Mouse (Mus musculus) embryonic facial prominence, embryonic 10.5 days (tissue): Measurements from ENCODE around the gene Cldn7. TPM values are rescaled to one million over a fixed set of nuclear protein-coding genes. Genes with fewer than 3 reads are reported as not detected.

Experiments used
- DNase-seq: peaks from one replicate; pipeline ENCODE4 v3.0.0-alpha.2; 2017; ENCODE audit warnings: low spot score
- H3K27ac ChIP-seq: fragments of 300-500 bp; sonication (generic); replicated peaks from 2 replicates; pipeline ENCODE4 v1.5.1; 2016; ENCODE audit warnings: mild to moderate bottlenecking
- H3K27me3 ChIP-seq: fragments of 300-500 bp; sonication (generic); replicated peaks from 2 replicates; pipeline ENCODE4 v1.6.1; 2016; ENCODE audit warnings: low read depth, mild to moderate bottlenecking; ENCODE audit not compliant: poor library complexity, severe bottlenecking
- H3K36me3 ChIP-seq: fragments of 300-500 bp; sonication (generic); replicated peaks from 2 replicates; pipeline ENCODE4 v1.6.1; 2016; ENCODE audit warnings: mild to moderate bottlenecking, moderate library complexity
- H3K4me1 ChIP-seq: fragments of 300-500 bp; sonication (generic); 2 replicates; pipeline ENCODE4 v1.6.1; 2016
- H3K4me3 ChIP-seq: fragments of 300-500 bp; sonication (generic); 2 replicates; pipeline ENCODE4 v1.5.1; 2016; ENCODE audit warnings: mild to moderate bottlenecking, moderate library complexity
- H3K9me3 ChIP-seq: fragments of 300-500 bp; sonication (generic); 2 replicates; pipeline ENCODE4 v1.6.1; 2016; ENCODE audit warnings: mild to moderate bottlenecking
- WGBS: fragments of 180-500 bp; shearing (Covaris S2); methylation state at CpG from one replicate; pipeline ENCODE4 v1.1.7; 2016; 5-methylcytosine and 5-hydroxymethylcytosine counted together
- polyA plus RNA-seq: library from polyadenylated mRNA; unstranded; fragments of >200 nt; fragmentation: Nextera tagmentation; extraction: Ambion mirVana; gene quantifications from 2 replicates; pipeline ENCODE4 v1.2.1, GENCODE M21; 2016

Cldn7 gene
- polyA plus RNA-seq, 1 experiment from 2014 or later = 56.4 TPM

GRCm38 (mm10) chr11:69984431-69984830, 19.9 kb downstream of the Cldn7 start:
- H3K9me3 ChIP-seq = no peaks in the 10 kb centered on the region
- no peak for DNase-seq
- H3K27me3 ChIP-seq = no peaks in the 10 kb centered on the region
- 93% methylated on average over 8 of the region's 8 CpGs for WGBS
- peaks cover 67% of the 10 kb centered on the region for H3K36me3 ChIP-seq
- H3K4me1 ChIP-seq = peaks cover 25% of the 10 kb centered on the region
- no peak overlapping the region for H3K27ac ChIP-seq
- peak overlapping the region; percentile 27 for H3K4me3 ChIP-seq

DNA sequence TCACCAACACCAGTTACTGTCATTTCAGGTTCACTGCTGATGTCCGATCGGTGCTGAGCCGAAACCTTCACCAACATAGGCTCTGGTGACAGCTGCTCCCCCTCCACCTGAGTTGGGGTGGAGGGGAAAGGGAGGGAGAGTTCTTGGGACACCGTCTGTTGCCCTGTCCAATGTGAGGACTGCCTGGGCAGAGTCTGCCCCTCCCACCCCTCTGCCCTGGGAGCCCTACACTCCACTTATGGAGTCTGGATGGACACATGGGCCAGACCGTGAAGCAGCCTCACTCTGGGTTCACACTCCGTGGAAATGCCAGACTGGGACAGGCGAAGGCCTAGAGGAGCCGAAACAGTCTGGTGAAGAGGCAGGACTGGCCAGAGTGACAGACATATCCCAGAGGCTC, 25.4 kb downstream of the Cldn7 start:
- H3K27ac ChIP-seq = no peak overlapping the region
- no peak overlapping the region for H3K4me3 ChIP-seq
- H3K36me3 ChIP-seq = peaks cover 75% of the 10 kb centered on the region

GRCm38 (mm10) chr11:69990850-69991691, 26.5 kb downstream of the Cldn7 start, which contains the start of gene Gabarap:
Gene Gabarap (plus strand): TSS chr11:69991143.
- peaks cover 25% of the 10 kb centered on the region for H3K4me1 ChIP-seq
- under 1% methylated on average over 40 of the region's 40 CpGs for WGBS
- peak; percentile 96 for DNase-seq
- H3K27ac ChIP-seq = peak within 1 kb of the TSS; percentile 90
- no peaks in the 10 kb centered on the region for H3K9me3 ChIP-seq
- H3K36me3 ChIP-seq = peaks cover 64% of the 10 kb centered on the region
- no peaks in the 10 kb centered on the region for H3K27me3 ChIP-seq
- peak within 1 kb of the TSS; percentile 71 for H3K4me3 ChIP-seq

More for the DNA sequence above, 25.4 kb downstream of the Cldn7 start:
- Histone ChIP-seq H3K27me3 (no peaks in the 10 kb centered on the region), H3K4me1 (peaks cover 24% of the 10 kb centered on the region), H3K9me3 (no peaks in the 10 kb centered on the region)
- WGBS = 89% methylated on average over 8 of the region's 8 CpGs
- no peak for DNase-seq

- no peak for DNase-seq
- H3K27ac ChIP-seq = peak overlapping the region; percentile 90
- peaks cover 57% of the 10 kb centered on the region for H3K36me3 ChIP-seq
- under 1% methylated on average over 15 of the region's 15 CpGs for WGBS
- H3K4me1 ChIP-seq = peaks cover 25% of the 10 kb centered on the region
- peak overlapping the region; percentile 71 for H3K4me3 ChIP-seq
- no peaks in the 10 kb centered on the region for H3K27me3 ChIP-seq
- no peaks in the 10 kb centered on the region for H3K9me3 ChIP-seq
Observed at GRCm38 (mm10) chr11:69991711-69992110, 27.1 kb downstream of the Cldn7 start.

DNA sequence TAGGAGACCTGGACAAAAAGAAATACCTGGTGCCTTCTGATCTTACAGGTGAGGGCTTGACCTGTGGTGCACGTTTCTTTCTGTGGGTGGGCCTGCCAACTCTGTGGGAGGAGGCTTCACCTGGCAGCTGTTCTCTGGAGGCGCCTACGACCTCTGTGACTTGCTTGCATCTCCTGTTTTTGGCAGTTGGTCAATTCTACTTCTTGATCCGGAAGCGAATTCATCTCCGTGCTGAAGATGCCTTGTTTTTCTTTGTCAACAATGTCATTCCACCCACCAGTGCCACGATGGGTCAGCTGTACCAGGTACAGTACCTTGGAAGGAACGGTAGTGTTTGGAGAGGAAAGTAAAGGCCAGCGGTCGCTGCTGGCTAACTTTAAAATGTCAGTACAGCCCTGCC, 27.8 kb downstream of the Cldn7 start:
- H3K27me3 ChIP-seq = no peaks in the 10 kb centered on the region
- no peak for DNase-seq
- H3K4me3 ChIP-seq = peak overlapping the region; percentile 71
- H3K27ac ChIP-seq = no peak overlapping the region
- H3K9me3 ChIP-seq = no peaks in the 10 kb centered on the region
- H3K36me3 ChIP-seq = peaks cover 51% of the 10 kb centered on the region
- 87% methylated on average over 10 of the region's 10 CpGs for WGBS
- H3K4me1 ChIP-seq = peaks cover 28% of the 10 kb centered on the region

DNA sequence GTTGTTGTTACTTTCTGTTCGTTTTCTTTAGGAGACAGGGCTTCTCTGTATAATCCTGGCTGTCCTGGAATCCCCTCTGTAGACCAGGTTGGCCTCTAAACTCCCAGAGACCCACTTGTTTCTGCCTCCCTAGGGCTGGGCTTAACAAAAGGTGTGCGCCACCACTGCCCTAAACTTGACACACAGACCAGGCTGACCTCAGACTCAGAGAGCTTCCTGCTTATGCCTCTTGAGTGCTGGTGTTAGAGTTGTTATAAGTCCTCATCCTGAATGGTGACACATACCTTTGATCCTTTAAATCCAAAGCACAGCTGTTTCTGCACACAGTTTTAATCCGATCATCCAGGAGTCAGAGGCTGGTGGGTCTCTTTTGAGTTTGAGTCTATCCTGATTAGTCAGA, 28.4 kb downstream of the Cldn7 start:
- no peak for DNase-seq
- 88% methylated on average over 3 of the region's 3 CpGs for WGBS
- H3K4me3 ChIP-seq = peak overlapping the region; percentile 71
- peaks cover 50% of the 10 kb centered on the region for H3K36me3 ChIP-seq
- peaks cover 34% of the 10 kb centered on the region for H3K4me1 ChIP-seq
- no peak overlapping the region for H3K27ac ChIP-seq
- no peaks in the 10 kb centered on the region for H3K27me3 ChIP-seq
- H3K9me3 ChIP-seq = no peaks in the 10 kb centered on the region

DNA sequence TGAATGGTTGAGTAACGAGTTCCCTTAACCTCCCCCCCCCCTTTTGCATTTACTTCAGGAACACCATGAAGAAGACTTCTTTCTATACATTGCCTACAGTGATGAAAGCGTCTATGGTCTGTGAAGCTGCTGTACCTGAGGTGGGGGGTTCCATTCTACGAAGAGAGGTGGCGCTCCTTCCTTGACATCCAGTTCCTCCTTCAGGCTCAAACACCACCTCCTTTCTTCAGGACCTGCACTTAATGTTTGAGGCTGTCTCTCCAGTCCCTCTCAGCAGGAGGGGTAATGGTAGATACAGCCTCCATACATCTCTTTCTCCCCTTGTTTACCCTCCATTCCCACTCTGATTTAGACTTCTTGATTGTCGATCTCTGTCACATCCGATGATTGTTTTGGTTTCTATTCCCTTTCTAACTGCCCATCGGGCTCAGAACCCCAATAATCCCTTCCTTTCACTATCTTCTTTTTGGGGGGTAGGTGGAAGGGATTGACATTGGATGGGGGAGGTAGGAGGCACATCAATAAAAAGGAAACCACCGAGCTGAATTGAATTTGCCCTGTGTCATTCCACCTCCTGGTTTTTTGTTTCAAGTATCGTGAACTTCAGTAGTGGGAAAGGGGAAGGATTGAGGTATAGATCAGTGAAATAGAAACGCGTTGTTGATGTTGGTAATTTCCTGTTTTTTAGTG, 30.0 kb downstream of the Cldn7 start:
- Histone ChIP-seq H3K9me3 (no peaks in the 10 kb centered on the region), H3K27me3 (no peaks in the 10 kb centered on the region), H3K4me3 (peak overlapping the region; percentile 99), H3K36me3 (peaks cover 50% of the 10 kb centered on the region), H3K4me1 (peaks cover 40% of the 10 kb centered on the region), H3K27ac (no peak overlapping the region)
- WGBS = 83% methylated on average over 11 of the region's 11 CpGs
- DNase-seq = no peak

- Histone ChIP-seq H3K9me3 (no peaks in the 10 kb centered on the region), H3K4me1 (peaks cover 40% of the 10 kb centered on the region), H3K36me3 (peaks cover 47% of the 10 kb centered on the region), H3K27me3 (no peaks in the 10 kb centered on the region), H3K27ac (peak within 1 kb of the TSS; percentile 97), H3K4me3 (peak within 1 kb of the TSS; percentile 99)
- WGBS = under 1% methylated on average over 36 of the region's 36 CpGs
- peak; percentile 99 for DNase-seq
Observed at GRCm38 (mm10) chr11:69995391-69995960, 30.9 kb downstream of the Cldn7 start, which contains the start of gene Phf23. Gene Phf23 (plus strand): TSS chr11:69995777.

- Histone ChIP-seq H3K4me3 (peak overlapping the region; percentile 99), H3K27ac (peak overlapping the region; percentile 97), H3K36me3 (peaks cover 47% of the 10 kb centered on the region), H3K9me3 (no peaks in the 10 kb centered on the region), H3K27me3 (no peaks in the 10 kb centered on the region), H3K4me1 (peaks cover 40% of the 10 kb centered on the region)
- 1% methylated on average over 66 of the region's 66 CpGs for WGBS
- no peak for DNase-seq
Observed at GRCm38 (mm10) chr11:69996161-69997061, 31.8 kb downstream of the Cldn7 start.

- Histone ChIP-seq H3K9me3 (no peaks in the 10 kb centered on the region), H3K4me3 (peak overlapping the region; percentile 99), H3K4me1 (peaks cover 47% of the 10 kb centered on the region), H3K27ac (peak overlapping the region; percentile 97), H3K36me3 (peaks cover 50% of the 10 kb centered on the region), H3K27me3 (no peaks in the 10 kb centered on the region)
- WGBS = 2% methylated on average over 44 of the region's 44 CpGs
- DNase-seq = peak; percentile 96
Observed at GRCm38 (mm10) chr11:69997070-69997509, 32.5 kb downstream of the Cldn7 start.

DNA sequence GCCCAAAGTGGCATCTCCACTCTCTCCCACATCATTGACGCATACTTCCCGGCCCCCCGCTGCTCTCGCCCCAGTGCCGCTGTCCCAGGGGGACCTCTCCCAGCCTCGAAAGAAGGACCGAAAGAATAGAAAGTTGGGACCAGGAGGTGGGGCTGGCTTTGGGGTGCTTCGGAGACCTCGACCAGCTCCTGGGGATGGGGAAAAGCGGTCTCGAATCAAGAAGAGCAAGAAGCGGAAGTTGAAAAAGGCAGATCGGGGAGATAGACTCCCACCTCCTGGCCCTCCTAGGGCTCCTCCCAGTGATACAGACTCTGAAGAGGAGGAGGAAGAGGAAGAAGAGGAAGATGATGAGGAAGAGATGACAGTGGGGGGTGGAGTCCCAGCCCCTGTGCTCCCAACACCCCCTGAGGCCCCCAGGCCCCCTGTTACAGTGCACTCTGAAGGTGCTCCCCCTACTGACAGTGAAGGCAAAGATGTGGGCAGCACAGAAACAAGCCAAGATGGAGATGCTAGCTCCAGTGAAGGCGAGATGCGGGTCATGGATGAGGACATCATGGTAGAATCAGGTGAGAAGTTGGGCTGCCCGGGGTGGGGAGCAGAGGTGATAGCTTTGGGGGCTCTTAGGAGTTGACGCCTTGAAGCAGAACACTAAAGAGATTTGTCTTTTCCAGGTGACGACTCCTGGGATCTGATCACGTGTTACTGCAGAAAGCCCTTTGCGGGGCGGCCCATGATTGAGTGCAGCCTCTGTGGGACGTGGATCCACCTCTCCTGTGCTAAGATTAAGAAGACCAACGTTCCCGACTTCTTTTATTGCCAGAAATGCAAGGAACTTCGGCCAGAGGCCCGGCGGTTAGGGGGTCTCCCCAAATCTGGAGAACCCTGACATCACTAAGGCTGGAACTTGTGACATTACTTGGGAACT, 34.2 kb downstream of the Cldn7 start:
- Histone ChIP-seq H3K9me3 (no peaks in the 10 kb centered on the region), H3K27me3 (no peaks in the 10 kb centered on the region), H3K36me3 (peaks cover 43% of the 10 kb centered on the region), H3K4me1 (peaks cover 55% of the 10 kb centered on the region), H3K4me3 (peak overlapping the region; percentile 99; the same call in 1 of the 2 replicates), H3K27ac (no peak overlapping the region; the same call in 1 of the 2 replicates)
- 94% methylated on average over 27 of the region's 27 CpGs for WGBS
- DNase-seq = no peak
